Comparison of ENCODE assay signal across 16 mouse cellular contexts in the genomic region with DNA sequence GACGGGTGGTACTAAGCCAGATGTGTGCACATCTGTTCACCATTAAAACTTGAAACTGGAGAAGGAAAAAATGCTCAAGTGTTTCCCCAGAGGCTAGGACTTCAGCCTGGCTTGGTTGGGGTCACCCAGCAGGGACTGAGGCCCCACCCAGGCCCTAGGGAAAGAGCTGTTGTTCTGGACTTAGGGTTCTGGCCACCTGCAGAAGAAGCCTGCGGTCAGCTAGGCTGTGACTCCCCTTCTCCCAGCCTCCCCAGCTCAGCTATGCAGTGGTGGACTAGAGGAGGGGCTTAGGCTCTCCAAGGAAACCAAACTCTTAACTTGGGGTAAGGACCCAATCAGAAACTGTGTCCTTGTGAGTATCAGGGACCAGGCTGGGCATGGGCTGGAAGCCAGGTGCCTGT. TPM values are rescaled to one million over a fixed set of nuclear protein-coding genes. Genes with fewer than 3 reads are reported as not detected.
DNase-seq lines count a peak whose midpoint lies in the region; ATAC-seq and TF ChIP-seq lines count a peak whose summit lies in the region.
"Had no signal": no experiment of that assay in that cellular context is flagged by ENCODE, and none has a peak within 500 bp of the region (broad histone marks: within the 10 kb centered on the region; RNA-seq: fewer than 3 reads in every experiment).

No protein-coding gene starts in this region.

- 40% methylated on average over 2 of the region's 2 CpGs for WGBS in hindbrain, embryonic 10.5 days
- 45% methylated on average over 2 of the region's 2 CpGs for WGBS in hindbrain, embryonic 11.5 days
- 21% methylated on average over 2 of the region's 2 CpGs for WGBS in stomach, embryonic 14.5 days
- WGBS in stomach, postnatal 0 days, result 18% methylated on average over 2 of the region's 2 CpGs
- WGBS in limb, embryonic 10.5 days, result 20% methylated on average over 2 of the region's 2 CpGs

- no peaks in the 10 kb centered on the region for H3K9me3 ChIP-seq in hindbrain, embryonic 10.5 days
- H3K9me3 ChIP-seq in hindbrain, embryonic 11.5 days (ENCODE audit: control insufficient read depth, low read length), result no peaks in the 10 kb centered on the region
- no peaks in the 10 kb centered on the region for H3K9me3 ChIP-seq in stomach, embryonic 14.5 days (ENCODE audit: control insufficient read depth, low read depth, low read length)
- H3K9me3 ChIP-seq in stomach, postnatal 0 days (ENCODE audit: control insufficient read depth, low read length), result no peaks in the 10 kb centered on the region
- no peaks in the 10 kb centered on the region for H3K9me3 ChIP-seq in limb, embryonic 10.5 days (replicated peaks)
- H3K9me3 ChIP-seq: heart, embryonic 13.5 days; liver, embryonic 13.5 days; stomach, embryonic 15.5 days had no signal

- H3K4me3 ChIP-seq in hindbrain, embryonic 10.5 days, result no peak overlapping the region
- no peak overlapping the region for H3K4me3 ChIP-seq in hindbrain, embryonic 11.5 days (ENCODE audit: low read depth, low read length)
- no peak overlapping the region for H3K4me3 ChIP-seq in stomach, embryonic 14.5 days (ENCODE audit: low read depth, low read length)
- no peak overlapping the region for H3K4me3 ChIP-seq in stomach, postnatal 0 days (ENCODE audit: low read depth, low read length)
- peak overlapping the region; percentile 37 for H3K4me3 ChIP-seq in limb, embryonic 10.5 days
- H3K4me3 ChIP-seq: heart, embryonic 13.5 days; left cerebral cortex, adult 2 months; liver, embryonic 13.5 days; stomach, embryonic 15.5 days had no signal

- H3K4me2 ChIP-seq in hindbrain, embryonic 11.5 days (replicated peaks; ENCODE audit: low read depth, low read length), result no peak overlapping the region
- H3K4me2 ChIP-seq in stomach, embryonic 14.5 days (replicated peaks; ENCODE audit: low read depth, low read length), result 0 out of 2 replicates have a peak overlapping the region, but pooled peaks have one; percentile 13
- no peak overlapping the region for H3K4me2 ChIP-seq in stomach, postnatal 0 days (replicated peaks; ENCODE audit: low read depth)
- H3K4me2 ChIP-seq: heart, embryonic 13.5 days; liver, embryonic 13.5 days; stomach, embryonic 15.5 days had no signal

- ATAC-seq in hindbrain, embryonic 11.5 days (ENCODE audit: low FRiP score), result no peak
- 0 out of 2 replicates have a peak, but pooled peaks have one; percentile 21 for ATAC-seq in stomach, embryonic 14.5 days (ENCODE audit: insufficient number of reproducible peaks, insufficient read depth, low FRiP score, low read depth)
- no peak for ATAC-seq in stomach, postnatal 0 days (ENCODE audit: low FRiP score, low TSS enrichment)
- ATAC-seq in CD4-positive, CD25-positive, alpha-beta regulatory T cell, adult 4 months, result no peak
- ATAC-seq: forebrain, embryonic 14.5 days had no signal

- H3K4me1 ChIP-seq in hindbrain, embryonic 10.5 days (replicated peaks), result peaks cover 89% of the 10 kb centered on the region
- H3K4me1 ChIP-seq in hindbrain, embryonic 11.5 days (replicated peaks; ENCODE audit: control insufficient read depth, insufficient read depth, low read length), result peaks cover 11% of the 10 kb centered on the region
- H3K4me1 ChIP-seq in stomach, embryonic 14.5 days (ENCODE audit: control insufficient read depth, insufficient read depth, low read length), result peaks cover 49% of the 10 kb centered on the region
- H3K4me1 ChIP-seq in stomach, postnatal 0 days (replicated peaks; ENCODE audit: control insufficient read depth, insufficient read depth), result 0 out of 2 replicates have a peak, but pooled peaks cover 4% of the 10 kb centered on the region
- H3K4me1 ChIP-seq in limb, embryonic 10.5 days, result peaks cover 85% of the 10 kb centered on the region
- H3K4me1 ChIP-seq: liver, embryonic 13.5 days had no signal

- H3K9ac ChIP-seq in hindbrain, embryonic 11.5 days (ENCODE audit: low read depth, low read length), result no peak overlapping the region
- H3K9ac ChIP-seq in stomach, embryonic 14.5 days (replicated peaks; ENCODE audit: low read depth, low read length), result no peak overlapping the region
- H3K9ac ChIP-seq in stomach, postnatal 0 days (ENCODE audit: low read length), result no peak overlapping the region
- H3K9ac ChIP-seq: heart, embryonic 13.5 days; liver, embryonic 13.5 days; stomach, embryonic 15.5 days had no signal

- no peak for TF ChIP-seq EP300 in stomach, postnatal 0 days (optimal IDR thresholded peaks at IDR 0.05)

- peaks cover 79% of the 10 kb centered on the region for H3K27me3 ChIP-seq in hindbrain, embryonic 10.5 days (ENCODE audit: insufficient read depth, poor library complexity, severe bottlenecking)
- peaks cover 9% of the 10 kb centered on the region for H3K27me3 ChIP-seq in hindbrain, embryonic 11.5 days (ENCODE audit: control insufficient read depth, insufficient read depth, low read length)
- H3K27me3 ChIP-seq in stomach, embryonic 14.5 days (ENCODE audit: control insufficient read depth, insufficient read depth, low read length), result no peaks in the 10 kb centered on the region
- H3K27me3 ChIP-seq in stomach, postnatal 0 days (ENCODE audit: control insufficient read depth, insufficient read depth, low read length), result no peaks in the 10 kb centered on the region
- H3K27me3 ChIP-seq in limb, embryonic 10.5 days (ENCODE audit: low read depth, poor library complexity, severe bottlenecking), result peaks cover 28% of the 10 kb centered on the region; the same call in 1 of the 2 replicates
- H3K27me3 ChIP-seq: stomach, embryonic 15.5 days had no signal

- no peak for TF ChIP-seq CTCF in stomach, postnatal 0 days (IDR thresholded peaks at IDR 0.05; ENCODE audit: low read depth)

- no peaks in the 10 kb centered on the region for H3K36me3 ChIP-seq in hindbrain, embryonic 10.5 days
- no peaks in the 10 kb centered on the region for H3K36me3 ChIP-seq in hindbrain, embryonic 11.5 days (ENCODE audit: control insufficient read depth, insufficient read depth, low read length)
- no peaks in the 10 kb centered on the region for H3K36me3 ChIP-seq in stomach, embryonic 14.5 days (ENCODE audit: control insufficient read depth, insufficient read depth, low read length)
- no peaks in the 10 kb centered on the region for H3K36me3 ChIP-seq in stomach, postnatal 0 days (ENCODE audit: control insufficient read depth, insufficient read depth, low read length)
- H3K36me3 ChIP-seq in limb, embryonic 10.5 days, result peaks cover 42% of the 10 kb centered on the region
- H3K36me3 ChIP-seq: heart, embryonic 13.5 days; liver, embryonic 13.5 days; stomach, embryonic 15.5 days had no signal

- H3K27ac ChIP-seq in hindbrain, embryonic 10.5 days, result peak overlapping the region; percentile 82
- H3K27ac ChIP-seq in hindbrain, embryonic 11.5 days (ENCODE audit: low read depth, low read length), result no peak overlapping the region
- H3K27ac ChIP-seq in stomach, embryonic 14.5 days (ENCODE audit: low read length), result no peak overlapping the region
- no peak overlapping the region for H3K27ac ChIP-seq in stomach, postnatal 0 days (replicated peaks)
- H3K27ac ChIP-seq in limb, embryonic 10.5 days, result peak overlapping the region; percentile 87
- H3K27ac ChIP-seq: heart, embryonic 13.5 days; left cerebral cortex, adult 2 months; liver, embryonic 13.5 days; stomach, embryonic 15.5 days had no signal

- no peak for DNase-seq in hindbrain, embryonic 10.5 days (ENCODE audit: low spot score)
- no peak for DNase-seq in hindbrain, embryonic 11.5 days (ENCODE audit: low spot score)
- no peak for DNase-seq in stomach, postnatal 0 days (ENCODE audit: low spot score)
- peak; percentile 63 for DNase-seq in limb, embryonic 10.5 days (ENCODE audit: low spot score)
- no peak for DNase-seq in lung, postnatal 25 days (ENCODE audit: low spot score)
- DNase-seq: adrenal gland, adult 2 months; gastrocnemius, postnatal 25 days; liver, embryonic 13.5 days; lung, postnatal 4 days; midbrain, embryonic 14.5 days had no signal

RNA-seq across cellular contexts. Expression of gene Ccdc33, which starts 17.3 kb away (rescaled TPM):
- 0.90 and 0.99 TPM in 2 replicates for polyA plus RNA-seq in hindbrain, embryonic 10.5 days (2016; fragmentation: Nextera tagmentation; extraction: Ambion mirVana)
- polyA plus RNA-seq in hindbrain, embryonic 11.5 days (2014; fragmentation: Nextera tagmentation; extraction: Ambion mirVana), result 0.31 and 0.99 TPM in 2 replicates
- 0.91 TPM in 1 of 2 replicates, not detected in the other for polyA plus RNA-seq in stomach, embryonic 14.5 days (2014; fragmentation: Nextera tagmentation; extraction: Ambion mirVana)
- 0.18 TPM in 1 of 2 replicates, not detected in the other for polyA plus RNA-seq in stomach, postnatal 0 days (2015; fragmentation: Nextera tagmentation; extraction: Ambion mirVana)
- 0.26 and 0.34 TPM in 2 replicates for polyA plus RNA-seq in limb, embryonic 10.5 days (2016; fragmentation: Nextera tagmentation; extraction: Ambion mirVana)
- polyA plus RNA-seq in CD4-positive, CD25-positive, alpha-beta regulatory T cell, adult 4 months (2017; shearing (Covaris generic)), result not detected
- polyA plus RNA-seq: liver, embryonic 13.5 days had no signal

Comparison
In these comparisons a context has a peak if more than half of its experiments do, and no peak if none do; other contexts are left out.
1. H3K27ac ChIP-seq: peak in hindbrain, embryonic 10.5 days (single experiment) and limb, embryonic 10.5 days (single experiment); none in hindbrain, embryonic 11.5 days (single experiment), stomach, embryonic 14.5 days (single experiment) and stomach, postnatal 0 days (single experiment).